Mouse (Mus musculus) spleen, adult 2 months (tissue): ENCODE data around the gene Dtl. TPM values are rescaled to one million over a fixed set of nuclear protein-coding genes. Genes with fewer than 3 reads are reported as not detected.
A peak's percentile ranks its signal among the peaks of the same experiment; 100 is the strongest.

Experiments used
- DNase-seq, 2 experiments: peaks; one replicate each; pipeline versions ENCODE4 v3.0.0 to v3.0.0-alpha.2; 2012 to 2021; ENCODE audit warnings: low spot score in 2 of 2, low read depth in 1 of 2
- H3K27ac ChIP-seq: fragments of 200-500 bp; 2 replicates; pipeline ENCODE4 v1.5.1; 2012; ENCODE audit warnings: low read length, inconsistent platforms; ENCODE audit not compliant: insufficient read depth
- H3K27me3 ChIP-seq: fragments of 200-500 bp; 2 replicates; pipeline ENCODE4 v1.6.1; 2012; ENCODE audit warnings: mild to moderate bottlenecking, moderate library complexity, low read length, inconsistent platforms; ENCODE audit not compliant: control insufficient read depth, insufficient read depth
- H3K36me3 ChIP-seq: fragments of 200-500 bp; 2 replicates; pipeline ENCODE4 v1.6.1; 2012; ENCODE audit warnings: mild to moderate bottlenecking, low read length, inconsistent platforms; ENCODE audit not compliant: control insufficient read depth, insufficient read depth
- H3K4me1 ChIP-seq: fragments of 200-500 bp; 2 replicates; pipeline ENCODE4 v1.6.1; 2011; ENCODE audit warnings: inconsistent platforms; ENCODE audit not compliant: control insufficient read depth, insufficient read depth, insufficient read length
- H3K4me3 ChIP-seq: fragments of 200-500 bp; 2 replicates; pipeline ENCODE4 v1.5.1; 2011; ENCODE audit warnings: mild to moderate bottlenecking, inconsistent platforms; ENCODE audit not compliant: insufficient read depth, insufficient read length; ENCODE audit errors: extremely low read depth
- CTCF ChIP-seq: fragments of 200-500 bp; IDR thresholded peaks from 2 replicates; pipeline ENCODE4 v1.5.1; 2011; ENCODE audit warnings: mild to moderate bottlenecking, inconsistent platforms; ENCODE audit not compliant: insufficient read depth, insufficient read length, insufficient replicate concordance; ENCODE audit errors: extremely low read depth
- POLR2A ChIP-seq: fragments of 200-500 bp; IDR thresholded peaks from 2 replicates; pipeline ENCODE4 v1.6.1; 2011; ENCODE audit warnings: low read depth, low read length, inconsistent platforms
- WGBS: fragments of 180-500 bp; shearing (Covaris S2); methylation state at CpG from one replicate; pipeline ENCODE4 v1.1.7; 2018; 5-methylcytosine and 5-hydroxymethylcytosine counted together
- polyA plus RNA-seq: library from polyadenylated mRNA; depleted of rRNA; stranded (reverse); fragments of >200 nt; gene quantifications from 2 replicates; pipeline ENCODE4 v1.2.3, GENCODE M21; 2012

Gene Dtl
- polyA plus RNA-seq, 1 experiment, result 1.7 TPM

- no peaks in the 10 kb centered on the region for H3K27me3 ChIP-seq
- H3K27ac ChIP-seq, result no peak overlapping the region
- whole genome bisulfite sequencing, result 91% methylated on average over 1 of the region's 1 CpGs
- no peak overlapping the region for H3K4me3 ChIP-seq
- TF ChIP-seq CTCF, result no peak
- no peak for TF ChIP-seq POLR2A
- H3K36me3 ChIP-seq, result no peaks in the 10 kb centered on the region
- DNase-seq, result no peak
- H3K4me1 ChIP-seq, result no peaks in the 10 kb centered on the region
These were observed 7.5 kb downstream of the Dtl start for GRCm38 (mm10) chr1:191567859-191568258.

- DNase-seq, result peak; percentile 26 to 37
- TF ChIP-seq CTCF (no peak), POLR2A (no peak)
- H3K4me1 ChIP-seq, result no peaks in the 10 kb centered on the region
- H3K27ac ChIP-seq, result no peak overlapping the region
- no peaks in the 10 kb centered on the region for H3K27me3 ChIP-seq
- H3K4me3 ChIP-seq, result no peak overlapping the region
- no peaks in the 10 kb centered on the region for H3K36me3 ChIP-seq
- WGBS, result 72% methylated on average over 6 of the region's 6 CpGs
These were observed 12.4 kb downstream of the Dtl start for GRCm38 (mm10) chr1:191562823-191563365.

DNA sequence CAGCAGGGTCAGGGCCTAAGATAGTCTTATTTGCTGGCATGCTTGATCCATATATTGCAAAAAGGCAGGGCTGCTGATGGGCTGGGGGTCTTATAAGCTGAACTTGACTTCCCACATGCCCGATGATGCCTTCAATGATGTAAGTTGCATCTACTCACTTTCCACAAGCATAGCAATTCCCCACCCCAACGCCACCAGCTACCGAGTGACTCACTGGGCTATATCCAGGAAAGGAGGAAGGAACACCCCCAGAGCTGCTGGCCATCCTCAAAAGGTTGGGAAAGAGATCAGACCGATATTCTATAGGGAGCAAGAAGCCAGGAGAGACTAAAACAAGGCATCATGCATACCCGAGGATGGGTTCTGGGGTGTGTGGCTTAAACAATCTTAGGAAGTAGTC lies 15.6 kb downstream of the Dtl start:
- no peak for TF ChIP-seq POLR2A
- TF ChIP-seq CTCF, result no peak
- no peaks in the 10 kb centered on the region for H3K36me3 ChIP-seq
- 88% methylated on average over 5 of the region's 5 CpGs for WGBS
- H3K27ac ChIP-seq, result no peak overlapping the region
- DNase-seq, result no peak
- no peaks in the 10 kb centered on the region for H3K4me1 ChIP-seq
- no peak overlapping the region for H3K4me3 ChIP-seq
- H3K27me3 ChIP-seq, result no peaks in the 10 kb centered on the region

DNA sequence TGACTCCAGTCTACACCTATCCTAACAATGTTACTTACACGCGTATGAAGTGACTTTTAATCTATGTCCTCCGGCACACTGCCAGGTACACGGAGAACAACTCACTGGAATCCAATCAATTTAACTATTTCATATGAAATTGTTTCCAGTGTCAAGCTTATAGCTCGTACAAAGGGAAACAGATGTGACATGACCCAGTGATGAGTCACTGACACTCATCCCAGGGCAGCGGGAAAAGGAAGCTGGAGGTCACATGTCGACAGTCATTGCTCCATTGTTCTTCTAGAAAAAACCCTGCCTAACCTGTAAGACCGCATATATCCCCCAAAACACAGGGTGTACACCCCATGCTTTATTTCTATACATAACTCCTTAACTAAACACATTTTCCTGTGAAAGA lies 18.2 kb downstream of the Dtl start:
- Histone ChIP-seq H3K4me3 (no peak overlapping the region), H3K4me1 (no peaks in the 10 kb centered on the region), H3K27ac (no peak overlapping the region), H3K36me3 (no peaks in the 10 kb centered on the region), H3K27me3 (no peaks in the 10 kb centered on the region)
- 88% methylated on average over 8 of the region's 8 CpGs for WGBS
- TF ChIP-seq POLR2A (no peak), CTCF (no peak)
- DNase-seq, result no peak

DNA sequence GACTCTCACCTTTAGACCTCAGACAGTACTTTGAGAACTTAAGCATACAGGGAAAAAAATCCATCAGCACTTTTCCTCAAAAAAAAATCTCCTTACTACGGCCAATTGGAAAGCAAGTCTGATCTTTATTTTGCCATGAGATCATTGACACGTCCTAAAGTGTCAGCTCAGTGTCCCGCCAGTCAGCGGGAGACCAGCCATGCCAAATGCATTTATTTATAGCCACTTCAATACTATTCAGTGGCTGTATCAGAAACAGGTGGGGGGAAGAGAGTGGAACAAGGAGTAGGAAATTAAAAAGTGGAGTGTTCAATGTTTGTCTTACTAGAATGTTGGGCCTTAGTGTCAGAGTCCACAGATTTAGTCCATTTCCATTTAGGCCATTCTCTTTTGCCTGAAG lies 24.6 kb downstream of the Dtl start:
- DNase-seq, result no peak
- 89% methylated on average over 4 of the region's 4 CpGs for WGBS
- Histone ChIP-seq H3K4me3 (no peak overlapping the region), H3K27ac (no peak overlapping the region), H3K27me3 (no peaks in the 10 kb centered on the region), H3K36me3 (no peaks in the 10 kb centered on the region), H3K4me1 (no peaks in the 10 kb centered on the region)
- TF ChIP-seq POLR2A (no peak), CTCF (no peak)

GRCm38 (mm10) chr1:191543747-191544146 lies 31.6 kb downstream of the Dtl start:
- no peaks in the 10 kb centered on the region; the same call in 1 of the 2 replicates for H3K36me3 ChIP-seq

GRCm38 (mm10) chr1:191541619-191542018 lies 33.7 kb downstream of the Dtl start:
- Histone ChIP-seq H3K27ac (no peak overlapping the region), H3K27me3 (no peaks in the 10 kb centered on the region), H3K4me1 (no peaks in the 10 kb centered on the region), H3K4me3 (no peak overlapping the region), H3K36me3 (no peaks in the 10 kb centered on the region; the same call in 1 of the 2 replicates)
- TF ChIP-seq POLR2A, result no peak
- TF ChIP-seq CTCF, result no peak
- DNase-seq, result no peak
- 55% methylated on average over 4 of the region's 4 CpGs for WGBS

More at GRCm38 (mm10) chr1:191543747-191544146, 31.6 kb downstream of the Dtl start:
- TF ChIP-seq POLR2A (no peak), CTCF (no peak)
- Histone ChIP-seq H3K4me3 (no peak overlapping the region), H3K27ac (no peak overlapping the region), H3K4me1 (no peaks in the 10 kb centered on the region), H3K27me3 (no peaks in the 10 kb centered on the region)
- WGBS, result 92% methylated on average over 3 of the region's 3 CpGs
- no peak for DNase-seq
